Mouse (Mus musculus) lung, postnatal 0 days (tissue): ENCODE results near the gene Mef2d. TPM values are rescaled to one million over a fixed set of nuclear protein-coding genes. Genes with fewer than 3 reads are reported as not detected.

Experiments used
- ATAC-seq: fragments of 200-750 bp; cut with Nextera tagmentation; 2 replicates; pipeline ENCODE4 v1.8.0; 2017; ENCODE audit warnings: moderate library complexity
- DNase-seq: peaks from one replicate; pipeline ENCODE4 v3.0.0-alpha.2; 2016; ENCODE audit warnings: low spot score
- H3K27ac ChIP-seq: fragments of 300-500 bp; sonication (generic); 2 replicates; pipeline ENCODE4 v1.5.1; 2014; ENCODE audit warnings: antibody characterized with exemption, mild to moderate bottlenecking, low read length, mixed read lengths
- H3K27me3 ChIP-seq: fragments of 300-500 bp; sonication (generic); replicated peaks from 2 replicates; pipeline ENCODE4 v1.6.1; 2014; ENCODE audit warnings: low read length, mixed read lengths; ENCODE audit not compliant: insufficient read depth
- H3K36me3 ChIP-seq: fragments of 300-500 bp; sonication (generic); 2 replicates; pipeline ENCODE4 v1.6.1; 2014; ENCODE audit warnings: low read length, mixed read lengths; ENCODE audit not compliant: insufficient read depth
- H3K4me1 ChIP-seq: fragments of 300-500 bp; sonication (generic); 2 replicates; pipeline ENCODE4 v1.6.1; 2014; ENCODE audit warnings: antibody characterized with exemption, low read depth, low read length, mixed read lengths; ENCODE audit not compliant: insufficient read depth
- H3K4me2 ChIP-seq: fragments of 300-500 bp; sonication (generic); replicated peaks from 2 replicates; pipeline ENCODE4 v1.6.1; 2014; ENCODE audit warnings: low read depth, mild to moderate bottlenecking, low read length, moderate library complexity, mixed read lengths
- H3K4me3 ChIP-seq: fragments of 300-500 bp; sonication (generic); 2 replicates; pipeline ENCODE4 v1.5.1; 2014; ENCODE audit warnings: low read depth, low read length
- H3K9ac ChIP-seq: fragments of 300-500 bp; sonication (generic); replicated peaks from 2 replicates; pipeline ENCODE4 v1.6.1; 2014; ENCODE audit warnings: low read depth, mild to moderate bottlenecking
- H3K9me3 ChIP-seq: fragments of 300-500 bp; sonication (generic); 2 replicates; pipeline ENCODE4 v1.6.1; 2016; ENCODE audit warnings: low read length, mixed read lengths
- CTCF ChIP-seq: IDR thresholded peaks from 2 replicates; pipeline ENCODE4 v1.5.1; 2016; ENCODE audit warnings: antibody characterized with exemption, mild to moderate bottlenecking
- EP300 ChIP-seq: IDR thresholded peaks from 2 replicates; pipeline ENCODE4 v1.6.1; 2016; ENCODE audit warnings: antibody characterized with exemption, mild to moderate bottlenecking, control low read depth
- WGBS: fragments of 180-500 bp; shearing (Covaris S2); extraction: QIAGEN DNeasy Blood & Tissue Kit; methylation state at CpG from one replicate; pipeline ENCODE4 v1.1.7; 2014; 5-methylcytosine and 5-hydroxymethylcytosine counted together
- polyA plus RNA-seq: library from polyadenylated mRNA; unstranded; fragments of >200 nt; fragmentation: Nextera tagmentation; extraction: Ambion mirVana; gene quantifications from 2 replicates; pipeline ENCODE4 v1.2.1, GENCODE M21; 2015

The Mef2d gene
- polyA plus RNA-seq, 1 experiment from 2014 or later, result 15.4 TPM

GRCm38 (mm10) chr3:88205176-88205562, 63.0 kb downstream of the Mef2d start:
- TF ChIP-seq EP300, result no peak
- TF ChIP-seq CTCF, result no peak
- no peak for ATAC-seq
- H3K4me3 ChIP-seq, result no peak overlapping the region
- 0 out of 2 replicates have a peak, but pooled peaks cover 3% of the 10 kb centered on the region for H3K4me1 ChIP-seq
- no peak overlapping the region for H3K27ac ChIP-seq
- no peaks in the 10 kb centered on the region for H3K9me3 ChIP-seq
- H3K9ac ChIP-seq, result no peak overlapping the region
- no peak for DNase-seq
- H3K4me2 ChIP-seq, result no peak overlapping the region
- H3K36me3 ChIP-seq, result no peaks in the 10 kb centered on the region
- H3K27me3 ChIP-seq, result peaks cover 91% of the 10 kb centered on the region
- WGBS, result 11% methylated on average over 4 of the region's 4 CpGs

GRCm38 (mm10) chr3:88205563-88206491, 63.7 kb downstream of the Mef2d start:
- no peak overlapping the region for H3K4me2 ChIP-seq
- TF ChIP-seq EP300 (no peak), CTCF (no peak)
- H3K9me3 ChIP-seq, result no peaks in the 10 kb centered on the region
- no peak overlapping the region for H3K27ac ChIP-seq
- no peak for ATAC-seq
- no peak overlapping the region for H3K9ac ChIP-seq
- under 1% methylated on average over 8 of the region's 8 CpGs for WGBS
- H3K36me3 ChIP-seq, result no peaks in the 10 kb centered on the region
- H3K27me3 ChIP-seq, result peaks cover 92% of the 10 kb centered on the region
- no peak for DNase-seq
- H3K4me1 ChIP-seq, result 0 out of 2 replicates have a peak, but pooled peaks cover 2% of the 10 kb centered on the region
- no peak overlapping the region for H3K4me3 ChIP-seq

- H3K9ac ChIP-seq, result no peak overlapping the region
- no peaks in the 10 kb centered on the region for H3K4me1 ChIP-seq
- 3% methylated on average over 3 of the region's 3 CpGs for WGBS
- H3K27ac ChIP-seq, result no peak overlapping the region
- DNase-seq (no peak), ATAC-seq (no peak)
- H3K27me3 ChIP-seq, result peaks cover 87% of the 10 kb centered on the region
- H3K36me3 ChIP-seq, result no peaks in the 10 kb centered on the region
- TF ChIP-seq CTCF, result no peak
- no peak for TF ChIP-seq EP300
- H3K9me3 ChIP-seq, result no peaks in the 10 kb centered on the region
- no peak overlapping the region for H3K4me3 ChIP-seq
- H3K4me2 ChIP-seq, result no peak overlapping the region
These were observed 64.3 kb downstream of the Mef2d start for GRCm38 (mm10) chr3:88206500-88206899.

- Histone ChIP-seq H3K27me3 (peaks cover 85% of the 10 kb centered on the region), H3K27ac (no peak overlapping the region), H3K4me2 (no peak overlapping the region), H3K4me1 (no peaks in the 10 kb centered on the region), H3K9me3 (no peaks in the 10 kb centered on the region), H3K36me3 (no peaks in the 10 kb centered on the region), H3K4me3 (no peak overlapping the region), H3K9ac (no peak overlapping the region)
- DNase-seq, result no peak
- no peak for TF ChIP-seq EP300
- TF ChIP-seq CTCF, result no peak
- 2% methylated on average over 14 of the region's 14 CpGs for WGBS
- ATAC-seq, result no peak
These were observed 64.8 kb downstream of the Mef2d start for GRCm38 (mm10) chr3:88206901-88207371.

- DNase-seq, result no peak
- Histone ChIP-seq H3K27ac (no peak overlapping the region), H3K4me3 (no peak overlapping the region), H3K4me1 (no peaks in the 10 kb centered on the region), H3K27me3 (peaks cover 84% of the 10 kb centered on the region), H3K9ac (no peak overlapping the region), H3K9me3 (no peaks in the 10 kb centered on the region), H3K4me2 (no peak overlapping the region), H3K36me3 (no peaks in the 10 kb centered on the region)
- WGBS, result 5% methylated on average over 14 of the region's 15 CpGs
- ATAC-seq, result no peak
- TF ChIP-seq EP300, result no peak
- TF ChIP-seq CTCF, result no peak
These were observed 65.4 kb downstream of the Mef2d start for GRCm38 (mm10) chr3:88207451-88208100.

- WGBS, result 9% methylated on average over 3 of the region's 3 CpGs
- TF ChIP-seq CTCF (no peak), EP300 (no peak)
- no peaks in the 10 kb centered on the region for H3K36me3 ChIP-seq
- no peak overlapping the region for H3K4me3 ChIP-seq
- peaks cover 83% of the 10 kb centered on the region for H3K27me3 ChIP-seq
- H3K9me3 ChIP-seq, result no peaks in the 10 kb centered on the region
- no peaks in the 10 kb centered on the region for H3K4me1 ChIP-seq
- no peak overlapping the region for H3K4me2 ChIP-seq
- DNase-seq (no peak), ATAC-seq (no peak)
- H3K9ac ChIP-seq, result no peak overlapping the region
- H3K27ac ChIP-seq, result no peak overlapping the region
These were observed 66.1 kb downstream of the Mef2d start for GRCm38 (mm10) chr3:88208226-88208720.
